Comparison of ENCODE assay signal across 8 mouse cellular contexts in genomic region chr10:17722653-17723410, GRCm38 (mm10). TPM values are rescaled to one million over a fixed set of nuclear protein-coding genes. Genes with fewer than 3 reads are reported as not detected.
DNase-seq lines count a peak whose midpoint lies in the region; ATAC-seq and TF ChIP-seq lines count a peak whose summit lies in the region.

TSS of gene Cited2 (plus strand) at chr10:17723218.

- TF ChIP-seq EP300 in lung, postnatal 0 days (IDR thresholded peaks at IDR 0.05): peak; percentile 52; the same call in 1 of the 2 replicates

- TF ChIP-seq CTCF in lung, postnatal 0 days (IDR thresholded peaks at IDR 0.05): peak; percentile 64

- peak within 1 kb of the TSS; percentile 97 for H3K27ac ChIP-seq in hindbrain, embryonic 10.5 days
- H3K27ac ChIP-seq in lung, postnatal 0 days (ENCODE audit: low read length): peak within 1 kb of the TSS; percentile 99

- H3K4me3 ChIP-seq in hindbrain, embryonic 10.5 days: peak within 1 kb of the TSS; percentile 94
- peak within 1 kb of the TSS; percentile 89 for H3K4me3 ChIP-seq in lung, postnatal 0 days (ENCODE audit: low read depth, low read length)

- peak; percentile 82 for DNase-seq in MEL-GATA-1-ER (ENCODE audit: extremely low read depth, low read depth)
- peak; percentile 100 for DNase-seq in cerebellum, adult 8-10 months
- peak; percentile 98 for DNase-seq in hindbrain, embryonic 10.5 days (ENCODE audit: low spot score)
- DNase-seq in layer of hippocampus, adult 9-11 months: peak; percentile 92
- DNase-seq in lung, postnatal 0 days (ENCODE audit: low spot score): peak; percentile 96
- peak; percentile 100 for DNase-seq in ovary, postnatal 14 days (ENCODE audit: low spot score)
- peak; percentile 97 for DNase-seq in thymus, postnatal 14 days

- H3K4me2 ChIP-seq in lung, postnatal 0 days (replicated peaks; ENCODE audit: low read depth, low read length): peak within 1 kb of the TSS; percentile 83

- no peaks in the 10 kb centered on the region for H3K9me3 ChIP-seq in hindbrain, embryonic 10.5 days
- no peaks in the 10 kb centered on the region for H3K9me3 ChIP-seq in lung, postnatal 0 days (ENCODE audit: low read length)

- peak within 1 kb of the TSS; percentile 91 for H3K9ac ChIP-seq in lung, postnatal 0 days (replicated peaks; ENCODE audit: low read depth)

- ATAC-seq in frontal cortex, adult (ENCODE audit: low TSS enrichment): peak; percentile 58
- peak; percentile 83 for ATAC-seq in lung, postnatal 0 days

- under 1% methylated on average over 55 of the region's 55 CpGs for WGBS in hindbrain, embryonic 10.5 days
- under 1% methylated on average over 55 of the region's 55 CpGs for WGBS in lung, postnatal 0 days

- H3K36me3 ChIP-seq in hindbrain, embryonic 10.5 days: peaks cover 16% of the 10 kb centered on the region
- no peaks in the 10 kb centered on the region for H3K36me3 ChIP-seq in lung, postnatal 0 days (ENCODE audit: insufficient read depth, low read length)

- peaks cover 33% of the 10 kb centered on the region for H3K4me1 ChIP-seq in hindbrain, embryonic 10.5 days (replicated peaks)
- H3K4me1 ChIP-seq in lung, postnatal 0 days (ENCODE audit: insufficient read depth, low read depth, low read length): no peaks in the 10 kb centered on the region; the same call in 1 of the 2 replicates

- no peaks in the 10 kb centered on the region for H3K27me3 ChIP-seq in hindbrain, embryonic 10.5 days (ENCODE audit: insufficient read depth, poor library complexity, severe bottlenecking)
- H3K27me3 ChIP-seq in lung, postnatal 0 days (replicated peaks; ENCODE audit: insufficient read depth, low read length): no peaks in the 10 kb centered on the region

RNA-seq across cellular contexts. Expression of gene Cited2, which starts in this region (rescaled TPM):
- polyA plus RNA-seq in hindbrain, embryonic 10.5 days (2016; fragmentation: Nextera tagmentation; extraction: Ambion mirVana): 76.3 and 113 TPM in 2 replicates
- polyA plus RNA-seq in lung, postnatal 0 days (2015; fragmentation: Nextera tagmentation; extraction: Ambion mirVana): 53.4 and 57.9 TPM in 2 replicates

Comparison
In these comparisons a context has a peak if more than half of its experiments do, and no peak if none do; other contexts are left out.
1. Peak in every context shown above with its lines: DNase-seq, ATAC-seq, H3K4me3 ChIP-seq and H3K27ac ChIP-seq.